Mouse (Mus musculus) heart, postnatal 0 days (tissue): ENCODE data around the gene Lhb.

Experiments used
- CTCF ChIP-seq: IDR thresholded peaks from 2 replicates; pipeline ENCODE4 v1.5.1; 2016; ENCODE audit warnings: antibody characterized with exemption, control low read depth, low read depth
- EP300 ChIP-seq: IDR thresholded peaks from 2 replicates; pipeline ENCODE4 v1.6.1; 2016; ENCODE audit warnings: antibody characterized with exemption, low read depth

- no peak for TF ChIP-seq CTCF
- TF ChIP-seq EP300, result no peak
Measured at GRCm38 (mm10) chr7:45408949-45409348, 11.7 kb upstream of the Lhb start.
